Mouse (Mus musculus) testis, adult 2 months (tissue): ENCODE results near the gene Tpbg.

Experiments
- CTCF ChIP-seq: fragments of 200-500 bp; IDR thresholded peaks from 2 replicates; pipeline ENCODE4 v1.5.1; 2012; ENCODE audit warnings: low read depth, mild to moderate bottlenecking, inconsistent platforms, low read length, moderate library complexity; ENCODE audit not compliant: control insufficient read depth, insufficient read depth, insufficient replicate concordance
- POLR2A ChIP-seq: fragments of 200-500 bp; IDR thresholded peaks from 2 replicates; pipeline ENCODE4 v1.6.1; 2012; ENCODE audit warnings: low read depth, mild to moderate bottlenecking, inconsistent platforms, low read length, moderate library complexity; ENCODE audit not compliant: control insufficient read depth

GRCm38 (mm10) chr9:85806411-85806810 is 35.8 kb upstream of the Tpbg start:
- no peak for TF ChIP-seq POLR2A
- no peak for TF ChIP-seq CTCF
